Mouse (Mus musculus) thymus, adult 2 months (tissue): Measurements from ENCODE around the gene Prr12.

Experiments used
- CTCF ChIP-seq: fragments of 200-500 bp; IDR thresholded peaks from 2 replicates; pipeline ENCODE4 v1.5.1; 2012; ENCODE audit warnings: mild to moderate bottlenecking, control low read depth, low read length, moderate library complexity, borderline replicate concordance; ENCODE audit not compliant: control insufficient read depth, poor library complexity, insufficient read depth; ENCODE audit errors: extremely low read depth
- POLR2A ChIP-seq: fragments of 200-500 bp; IDR thresholded peaks from 2 replicates; pipeline ENCODE4 v1.6.1; 2012; ENCODE audit warnings: mild to moderate bottlenecking, low read length, control low read depth, moderate library complexity; ENCODE audit not compliant: control insufficient read depth, poor library complexity, insufficient read depth; ENCODE audit errors: extremely low read depth

DNA sequence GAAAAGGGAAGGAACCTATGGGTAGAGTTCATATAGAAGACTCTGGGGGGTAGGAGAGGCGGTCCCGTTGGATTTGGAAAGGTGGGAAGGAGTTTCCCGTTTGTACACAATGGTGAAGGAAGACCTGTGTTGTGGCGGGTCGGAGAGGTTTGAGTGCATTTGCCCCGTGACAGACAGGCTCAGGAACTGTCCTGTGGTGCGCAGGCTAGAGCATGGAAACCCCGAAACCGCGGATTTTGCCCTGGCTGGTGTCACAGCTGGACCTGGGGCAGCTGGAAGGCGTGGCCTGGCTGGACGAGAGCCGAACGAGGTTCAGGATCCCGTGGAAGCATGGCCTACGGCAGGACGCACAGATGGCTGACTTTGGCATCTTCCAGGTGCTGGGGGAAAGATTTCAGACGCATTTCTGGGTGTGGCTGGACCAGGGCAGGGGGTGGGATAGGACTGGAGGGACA is 54.2 kb downstream of the Prr12 start, which contains the start of gene Bcl2l12:
- no peak for TF ChIP-seq CTCF
- TF ChIP-seq POLR2A: no peak
